Mouse (Mus musculus) yolk sac, embryonic 10.5 days (tissue): ENCODE results near the gene Myf6.

ENCODE experiments used
- DNase-seq: peaks from one replicate; pipeline ENCODE4 v3.0.0-alpha.2; 2017; ENCODE audit warnings: low spot score

Myf6 gene

DNA sequence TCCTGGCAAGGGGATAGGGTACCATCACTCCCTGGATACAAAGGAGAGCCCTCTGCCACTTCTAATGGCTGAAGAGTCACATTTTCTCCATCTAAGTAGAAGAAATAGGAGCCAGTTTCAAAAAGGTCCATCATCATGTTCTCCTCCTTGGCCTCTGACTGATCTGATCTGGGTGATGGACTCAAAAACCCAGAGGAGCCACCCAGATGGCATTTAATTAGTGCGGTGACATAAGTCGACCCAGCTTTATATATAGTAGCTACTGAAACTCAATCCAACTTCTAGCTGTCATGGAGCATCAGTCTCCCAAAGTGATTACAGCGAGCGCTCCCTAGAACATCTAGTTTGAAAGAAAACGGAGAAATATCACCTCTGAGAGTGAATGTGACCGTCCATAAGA lies at the start of gene Myf6:
TSS of gene Myf6 (minus strand) at position 170 of the 400 bp plus-strand sequence.
- no peak for DNase-seq

DNA sequence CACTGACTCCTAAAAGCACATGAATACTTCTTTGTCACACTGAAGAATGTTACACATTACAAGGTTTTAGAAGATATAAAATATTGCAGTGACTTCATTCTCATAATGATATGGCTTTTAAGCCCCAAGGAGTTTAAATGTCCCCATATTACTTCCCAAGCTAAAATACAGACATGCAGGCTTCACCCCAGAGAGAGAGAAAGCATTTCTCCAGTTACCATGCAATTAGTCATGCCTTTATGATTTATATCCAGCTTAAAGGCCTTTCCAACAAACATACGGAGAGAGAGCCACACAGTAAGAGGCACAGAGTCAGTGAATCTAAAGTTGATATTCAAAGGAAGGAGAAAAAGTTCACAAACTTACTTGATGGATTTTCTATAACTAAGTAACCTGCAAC lies 48.5 kb upstream of the Myf6 start:
- DNase-seq = no peak

DNA sequence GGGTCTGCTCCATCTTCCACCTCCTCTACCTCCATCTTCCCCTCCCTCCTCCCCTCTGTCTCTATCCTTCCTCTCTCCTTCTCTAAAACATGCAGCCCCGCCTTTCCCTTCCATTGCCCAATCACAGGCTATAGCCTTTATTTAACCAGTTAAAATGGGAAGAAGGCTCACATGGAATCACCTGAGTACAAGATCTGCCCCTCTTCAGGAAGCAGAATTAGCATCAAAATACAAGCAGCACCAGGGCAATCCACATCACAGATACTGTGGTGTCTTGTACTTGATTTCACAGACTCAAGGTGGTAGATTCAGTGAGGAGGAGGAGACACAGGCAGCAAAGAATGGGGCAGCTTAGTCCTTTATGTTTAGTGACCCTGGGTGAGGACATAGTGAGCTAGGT lies 34.2 kb upstream of the Myf6 start:
- DNase-seq = no peak

DNA sequence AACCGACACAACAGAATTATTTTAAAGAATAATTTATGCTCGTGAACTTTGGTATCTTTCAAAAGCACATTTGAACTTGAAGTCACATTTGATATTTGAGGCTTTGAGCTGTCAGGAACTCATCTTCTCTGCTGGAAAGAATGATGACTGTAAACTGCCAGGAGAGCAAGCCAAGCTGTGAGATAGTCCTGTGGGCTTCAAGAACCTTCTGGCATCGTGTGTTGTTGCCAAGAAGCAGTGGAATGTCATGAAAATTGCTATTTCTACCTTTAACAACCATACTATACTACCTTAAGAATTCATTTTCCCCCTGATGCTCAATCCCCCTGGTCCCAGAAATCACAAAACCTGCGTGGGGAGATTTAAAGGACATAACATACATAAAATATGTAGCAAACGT lies 24.7 kb upstream of the Myf6 start:
- DNase-seq = no peak

DNA sequence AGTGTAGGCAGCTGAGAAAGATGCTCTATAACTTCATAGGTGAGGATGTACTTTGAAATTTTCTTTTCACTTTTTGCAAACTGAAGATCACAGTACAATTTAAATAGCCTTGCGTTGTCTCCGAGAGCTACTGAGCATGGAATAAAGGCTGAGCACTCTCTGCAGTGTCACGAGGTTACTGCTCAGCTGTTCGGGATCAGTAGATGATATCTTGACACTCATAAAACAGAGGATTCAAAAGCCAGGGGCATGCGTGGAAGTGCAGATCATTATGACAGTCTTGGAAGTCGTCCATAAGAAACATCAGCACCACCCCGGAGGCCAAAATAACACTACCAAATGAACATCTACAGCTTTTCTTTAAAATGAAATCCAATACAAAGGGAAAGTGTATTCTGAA lies 22.1 kb upstream of the Myf6 start:
- DNase-seq = no peak

DNA sequence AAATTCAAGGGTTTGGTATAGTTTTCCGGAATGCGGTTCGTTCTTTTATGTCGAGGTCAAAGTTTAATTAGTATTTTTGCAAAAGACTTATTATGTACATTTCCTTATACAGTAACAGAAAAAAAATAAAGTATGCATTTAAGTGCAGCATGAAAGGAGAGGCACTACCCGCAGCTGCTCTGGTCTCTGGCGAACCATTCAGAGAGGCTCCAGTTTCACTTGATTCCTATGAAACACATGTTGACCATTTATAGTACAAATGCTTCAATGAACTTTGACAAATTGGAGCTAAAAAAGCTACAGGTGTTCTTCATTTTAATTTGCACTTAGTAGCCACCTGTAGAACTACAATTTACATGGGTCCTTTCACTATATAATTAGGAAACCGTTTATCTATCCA lies 20.2 kb upstream of the Myf6 start:
- DNase-seq = no peak

DNA sequence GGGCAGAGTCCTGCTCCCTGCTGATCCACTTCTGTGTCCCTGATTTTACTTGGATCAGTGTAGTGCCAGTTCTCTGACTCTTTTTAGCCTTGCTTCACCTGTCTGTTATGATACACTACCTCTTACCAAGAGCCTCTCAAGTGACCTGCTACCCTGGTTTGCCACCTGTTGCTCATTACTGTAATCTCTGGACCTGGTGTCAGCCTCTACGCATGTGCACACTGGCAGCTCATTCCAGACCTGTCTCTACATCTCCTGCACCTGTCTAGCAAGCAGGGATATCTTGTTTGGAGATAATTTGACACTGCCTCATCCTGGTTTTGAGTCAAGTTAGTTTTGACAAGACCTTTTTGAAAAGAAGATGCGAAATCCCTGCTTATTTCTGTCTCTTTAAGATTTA lies 11.9 kb upstream of the Myf6 start:
- no peak for DNase-seq

DNA sequence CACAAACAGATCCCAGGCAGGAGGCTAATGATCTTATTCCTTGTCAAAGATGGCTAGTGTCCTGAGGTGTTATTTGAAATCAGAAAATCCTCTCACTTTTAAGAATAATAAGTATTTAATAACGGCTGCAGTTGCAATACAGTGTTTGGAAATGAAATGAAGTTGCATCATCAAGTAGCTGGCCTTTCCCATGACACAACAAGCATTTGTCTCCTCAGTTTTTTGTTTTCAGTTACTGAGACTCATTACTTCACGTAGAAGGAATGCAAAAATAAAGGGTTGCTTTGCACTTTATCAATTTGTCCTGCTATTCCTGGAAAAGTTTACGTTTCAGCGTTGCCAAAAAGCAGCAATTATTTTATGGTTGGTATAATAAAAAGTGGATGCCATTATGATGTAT lies 8.9 kb upstream of the Myf6 start:
- no peak for DNase-seq

DNA sequence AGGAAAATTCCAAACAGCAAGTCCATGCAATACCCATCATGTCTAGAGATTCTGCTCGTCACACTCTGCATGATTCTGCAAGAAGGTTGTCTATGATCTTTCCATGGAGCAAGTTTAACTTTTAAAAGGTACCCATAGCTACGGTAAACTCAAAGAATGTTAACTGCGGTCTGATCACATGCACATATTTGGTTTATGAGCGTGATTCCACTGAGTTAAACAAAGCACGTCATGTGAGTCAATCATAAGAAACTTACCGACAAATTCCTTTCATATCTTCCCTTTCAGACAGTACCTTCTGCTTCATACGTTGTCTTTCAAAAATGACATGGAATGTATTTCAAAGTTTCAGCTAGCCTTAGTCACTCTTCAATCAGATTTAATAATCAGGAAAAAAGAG lies 7.7 kb upstream of the Myf6 start:
- no peak for DNase-seq

DNA sequence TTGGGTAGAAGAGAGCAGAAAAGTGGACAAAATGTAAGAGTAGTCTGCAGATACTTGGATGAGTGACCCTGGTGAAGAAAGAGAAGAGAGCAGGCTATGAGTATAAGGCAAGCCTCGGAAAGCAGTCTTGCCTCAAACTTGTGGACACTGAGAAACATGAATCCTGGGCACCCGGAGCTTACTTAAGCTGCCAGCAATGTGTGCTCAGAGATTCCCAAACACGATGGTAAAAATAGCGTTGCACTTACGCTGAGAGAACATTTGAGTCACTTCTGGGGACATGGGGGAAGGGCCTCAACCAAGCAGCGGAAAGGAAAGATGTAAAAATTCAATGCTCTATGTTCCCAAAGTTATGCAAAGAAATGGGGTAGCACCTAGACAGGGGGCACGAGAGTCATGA lies 5.1 kb upstream of the Myf6 start:
- DNase-seq = no peak

DNA sequence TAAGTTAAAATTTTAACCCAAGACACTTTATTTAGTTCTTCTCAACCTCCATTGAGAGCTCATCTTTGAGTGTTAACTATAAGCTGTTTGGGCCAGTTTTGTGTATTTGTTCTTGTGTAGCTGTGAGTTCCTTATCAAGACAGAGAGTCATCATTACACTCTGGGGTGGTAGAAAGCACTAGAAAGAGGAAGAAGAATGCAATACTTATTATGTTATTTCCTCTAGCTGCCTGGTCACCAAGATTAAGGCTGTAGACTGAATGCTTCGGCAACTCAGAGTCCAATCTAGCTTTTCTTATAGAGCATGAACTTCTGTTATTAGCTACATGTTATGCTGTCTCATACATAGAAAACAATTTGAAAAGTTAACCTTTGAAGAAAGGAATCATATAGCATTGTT lies 1.9 kb upstream of the Myf6 start:
- no peak for DNase-seq

DNA sequence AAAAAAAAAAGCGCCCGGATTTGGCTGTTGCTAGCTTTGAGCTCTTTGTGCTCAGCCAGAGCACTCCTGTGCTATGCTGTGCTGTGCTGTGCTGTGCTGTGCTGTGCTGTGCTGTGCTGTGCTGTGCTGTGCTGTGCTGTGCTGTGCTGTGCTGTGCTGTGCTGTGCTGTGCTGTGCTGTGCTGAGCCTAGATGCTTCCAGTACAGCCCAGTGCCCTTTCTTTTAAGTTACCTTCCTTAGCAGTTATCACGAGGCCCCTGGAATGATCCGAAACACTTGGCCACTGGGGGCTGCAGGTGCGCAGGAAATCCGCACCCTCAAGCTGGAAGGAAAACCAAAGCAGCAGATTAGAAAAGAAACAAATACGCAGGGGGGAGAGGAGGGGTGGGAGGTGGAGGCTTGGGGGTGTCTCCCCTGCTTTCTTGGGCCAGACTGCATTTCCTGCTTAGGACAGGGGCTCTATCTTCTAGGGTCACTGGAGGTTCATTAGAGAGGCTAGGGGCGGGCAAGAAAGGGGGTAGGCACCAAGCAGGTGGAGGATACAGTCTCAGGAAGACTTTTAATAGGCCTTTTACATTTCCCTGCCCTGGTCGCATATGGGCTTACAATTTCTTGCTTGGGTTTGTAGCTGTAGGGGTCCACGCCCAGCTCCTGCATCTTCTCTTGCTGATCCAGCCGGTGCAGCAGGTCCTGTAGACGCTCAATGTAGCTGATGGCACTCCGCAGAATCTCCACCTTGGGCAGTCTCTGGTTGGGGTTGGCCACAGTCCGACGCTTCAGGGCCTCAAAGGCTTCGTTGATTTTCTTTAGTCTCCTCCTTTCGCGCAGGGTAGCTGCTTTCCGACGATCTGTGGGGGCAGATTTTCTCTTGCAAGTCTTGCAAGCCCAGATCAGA lies 710 bp downstream of the Myf6 start:
- DNase-seq = no peak

DNA sequence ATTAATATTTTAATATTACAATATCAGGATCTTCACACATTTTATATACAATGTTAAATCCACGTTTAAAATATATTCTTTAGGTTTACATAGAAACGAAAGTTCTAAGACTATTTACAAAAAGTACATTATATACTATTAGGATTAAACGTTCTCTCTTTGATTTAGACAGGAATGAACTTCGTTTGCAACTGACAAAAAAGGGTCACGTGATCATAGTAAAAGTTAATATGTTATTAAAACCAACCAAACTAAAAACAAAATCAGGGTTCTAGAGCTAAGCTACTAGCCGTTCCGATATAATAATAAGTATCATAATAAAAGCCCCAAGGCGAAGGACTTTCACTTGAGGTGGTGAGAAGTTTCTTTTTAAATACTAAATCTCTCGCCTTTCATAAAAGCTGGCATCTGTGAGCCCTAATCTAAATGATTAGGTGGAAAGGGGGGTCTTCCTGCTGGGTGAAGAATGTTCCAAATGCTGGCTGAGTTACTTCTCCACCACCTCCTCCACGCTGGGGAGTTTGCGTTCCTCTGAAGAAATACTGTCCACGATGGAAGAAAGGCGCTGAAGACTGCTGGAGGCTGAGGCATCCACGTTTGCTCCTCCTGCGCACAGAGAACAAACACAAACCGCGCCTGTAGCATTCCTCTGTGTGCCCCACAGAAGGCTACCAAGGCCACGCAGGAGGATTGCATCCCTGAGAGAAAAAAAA lies 1.5 kb downstream of the Myf6 start:
- DNase-seq = no peak

DNA sequence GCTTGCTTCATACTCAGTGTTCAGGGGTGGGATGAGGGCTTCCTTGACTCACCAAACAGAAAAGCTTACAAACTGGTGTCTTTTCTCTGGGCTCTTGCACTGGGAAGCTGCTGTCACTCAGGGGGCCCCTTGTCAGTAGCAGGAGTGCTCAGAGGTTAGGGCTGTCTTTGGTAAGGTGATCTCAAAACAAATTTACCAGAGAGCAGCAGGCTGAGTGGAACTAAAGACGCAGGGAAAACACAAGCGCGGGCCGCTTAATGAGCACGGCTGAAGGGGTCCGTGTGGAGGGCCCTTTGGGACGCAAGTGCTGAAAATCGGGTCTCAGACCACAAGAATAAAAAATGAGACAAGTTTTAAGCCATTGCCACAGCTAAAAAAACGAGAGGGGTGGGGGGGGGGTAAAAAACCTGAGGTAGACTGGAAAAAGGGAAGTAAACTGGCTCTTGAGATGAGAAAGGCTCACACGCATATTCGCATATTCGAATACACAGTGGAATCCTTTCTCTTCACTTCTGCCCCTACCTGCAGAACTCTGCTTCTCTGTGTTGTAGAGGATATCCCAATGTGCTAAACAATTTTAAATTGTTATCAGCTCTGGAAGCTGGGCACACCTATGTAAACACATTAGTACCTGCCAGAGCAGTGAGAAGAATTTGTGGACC lies 5.8 kb downstream of the Myf6 start:
- DNase-seq = no peak

DNA sequence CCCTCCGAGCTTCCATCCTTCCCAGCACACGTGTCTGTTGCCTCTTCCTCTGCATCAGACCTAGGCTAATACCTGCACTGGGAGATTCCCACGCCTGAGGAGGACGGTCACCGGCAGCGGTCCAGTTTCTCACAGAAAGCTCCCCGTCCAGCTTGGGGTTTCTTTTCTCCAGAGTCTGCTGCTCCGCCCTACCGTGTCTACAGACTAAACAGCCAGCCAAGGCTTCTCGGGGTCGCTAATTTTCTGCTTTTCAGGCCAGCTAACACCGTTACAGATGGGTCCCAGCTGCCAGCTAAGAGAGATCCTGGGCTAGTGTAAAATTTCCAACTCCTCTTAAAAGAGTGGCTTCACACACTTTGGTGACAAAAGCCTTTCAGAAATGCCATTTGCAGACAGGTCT lies 7.8 kb downstream of the Myf6 start:
- DNase-seq = no peak

DNA sequence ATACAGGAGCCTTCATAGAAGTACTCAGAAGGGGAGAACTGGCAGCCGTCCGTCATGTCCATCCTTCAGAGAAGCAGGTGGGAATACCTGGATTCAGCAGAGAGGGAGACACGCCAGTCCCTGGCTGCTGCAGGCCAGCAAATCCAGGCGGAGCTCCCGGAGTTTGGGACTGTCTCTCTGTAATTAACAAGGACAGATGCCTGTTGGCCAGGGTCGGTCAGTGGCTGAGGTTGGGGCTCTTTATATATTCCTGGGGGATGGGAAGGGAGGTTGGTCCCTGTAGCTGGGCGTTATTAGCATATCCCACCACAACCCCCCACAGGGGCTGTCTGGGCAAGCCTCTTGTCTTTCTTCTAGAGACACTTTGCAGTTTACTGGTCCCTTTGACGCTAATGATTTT lies 8.7 kb downstream of the Myf6 start, which contains the start of gene Myf5:
TSS of gene Myf5 (minus strand) at position 265 of the 400 bp plus-strand sequence.
- DNase-seq = no peak

DNA sequence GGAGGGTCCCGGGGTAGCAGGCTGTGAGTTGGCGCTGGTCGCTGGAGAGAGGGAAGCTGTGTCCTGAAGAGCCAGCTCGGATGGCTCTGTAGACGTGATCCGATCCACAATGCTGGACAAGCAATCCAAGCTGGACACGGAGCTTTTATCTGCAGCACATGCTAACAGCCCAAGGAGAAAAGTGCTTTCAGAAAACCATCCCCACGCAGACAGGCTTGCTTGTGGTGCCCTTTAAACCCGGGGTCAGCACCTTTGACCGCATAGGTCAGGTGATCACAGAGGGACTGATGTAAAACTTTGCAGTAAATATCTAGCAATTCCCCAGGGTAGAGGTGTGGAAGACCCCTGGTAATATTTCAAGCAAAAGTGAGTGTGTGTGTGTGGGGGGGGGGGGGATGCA lies 10.5 kb downstream of the Myf6 start:
- DNase-seq = no peak

DNA sequence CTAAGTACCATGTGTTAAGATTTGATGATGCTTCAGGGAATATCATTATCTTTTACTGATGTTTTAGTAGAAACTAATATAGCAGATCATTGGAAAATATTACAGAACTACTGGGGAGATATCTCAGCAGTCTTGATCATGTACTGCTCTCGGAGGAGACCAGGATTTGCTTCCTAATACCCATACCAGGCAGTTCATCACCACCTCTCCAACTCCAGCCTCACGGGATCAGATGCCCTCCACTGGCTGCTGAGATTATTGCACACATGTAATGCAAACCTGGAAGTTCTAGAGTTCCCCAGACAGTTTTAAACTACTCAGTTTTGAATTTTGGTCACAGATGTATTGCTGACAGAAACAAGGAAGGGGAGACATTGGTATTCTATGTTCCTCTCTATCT lies 21.0 kb downstream of the Myf6 start:
- no peak for DNase-seq

DNA sequence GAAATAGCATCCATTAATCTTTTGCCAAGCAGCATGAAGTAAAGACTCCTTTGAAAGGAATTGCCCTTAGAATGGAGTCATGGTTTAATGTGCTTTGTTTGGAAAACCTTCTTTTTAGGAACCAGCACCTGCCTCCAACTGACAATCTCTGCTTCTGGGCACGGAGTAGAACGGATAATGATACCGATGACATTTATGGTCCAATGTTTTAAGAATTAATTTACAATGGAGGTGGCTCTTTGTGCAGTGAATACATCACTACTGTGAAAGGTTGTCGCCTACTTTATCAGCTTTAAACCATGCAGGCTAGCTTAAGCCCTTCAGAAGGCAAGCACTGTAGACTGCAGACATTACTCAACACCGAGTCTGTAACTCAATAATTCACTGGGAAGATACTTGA lies 22.8 kb downstream of the Myf6 start:
- no peak for DNase-seq

DNA sequence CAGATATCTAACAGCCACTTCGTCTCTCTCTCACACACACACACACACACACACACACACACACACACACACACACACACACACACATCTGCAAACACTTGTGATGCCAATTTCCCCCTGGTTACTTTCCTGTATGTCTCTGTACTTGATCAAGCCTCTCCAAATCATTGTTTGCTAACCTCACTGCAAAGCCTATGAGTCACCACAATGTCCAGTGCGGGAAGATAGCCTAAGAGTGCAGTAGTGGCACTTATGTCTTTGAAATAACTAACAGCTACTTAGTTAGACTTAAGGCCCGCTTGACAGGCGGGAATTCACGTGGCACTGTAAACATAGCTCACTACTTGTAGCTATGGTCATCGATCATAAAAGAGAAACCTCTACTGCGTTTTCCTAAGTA lies 26.7 kb downstream of the Myf6 start:
- no peak for DNase-seq

DNA sequence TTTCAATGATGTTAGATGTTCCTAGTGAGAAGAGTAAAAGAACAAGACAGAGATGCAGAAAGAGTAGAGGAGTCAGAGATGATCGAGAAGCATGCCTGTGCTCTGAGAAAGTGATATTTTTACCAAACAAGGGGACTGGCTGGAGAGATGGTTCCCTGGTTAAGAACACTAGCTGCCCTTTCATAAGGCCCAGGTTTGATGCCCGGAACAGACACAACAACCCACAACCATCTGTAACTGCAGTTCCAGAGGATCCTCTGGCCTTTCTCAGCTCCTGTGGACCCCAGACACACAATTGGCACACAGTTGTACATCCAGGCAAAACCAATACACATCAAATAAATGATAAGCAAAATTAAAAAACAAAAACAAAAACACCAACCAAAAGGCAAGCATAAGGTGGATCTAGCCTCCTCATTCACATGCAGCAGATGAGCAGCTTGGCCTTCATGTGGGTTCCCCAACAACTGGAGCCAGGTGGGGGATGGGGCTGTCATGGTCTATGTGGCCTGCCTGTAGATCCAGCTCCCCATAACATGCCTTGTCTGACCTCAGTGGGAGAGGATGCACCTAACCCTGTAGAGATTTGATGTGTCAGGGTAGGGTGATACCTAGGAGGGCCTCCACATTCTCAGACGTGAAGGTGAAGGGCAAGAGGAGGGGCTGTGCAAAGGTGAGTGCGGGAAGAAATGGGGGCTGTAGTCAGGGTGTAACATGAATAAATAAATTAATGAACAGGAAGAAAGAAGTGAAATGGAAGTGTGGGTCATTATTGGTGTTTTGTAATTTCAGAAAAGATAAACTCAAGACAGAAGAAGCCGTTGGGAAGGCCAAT lies 44.8 kb downstream of the Myf6 start:
- no peak for DNase-seq
